Mouse (Mus musculus) erythroblast, embryonic 14.5 days (primary cell): ENCODE data around the gene Rad51b. TPM values are rescaled to one million over a fixed set of nuclear protein-coding genes. Genes with fewer than 3 reads are reported as not detected.

Source experiments
- H3K27me3 ChIP-seq: 2 replicates; pipeline ENCODE4 v1.6.1; 2012; ENCODE audit warnings: inconsistent platforms; ENCODE audit not compliant: control insufficient read depth
- H3K36me3 ChIP-seq: 2 replicates; pipeline ENCODE4 v1.6.1; 2012; ENCODE audit warnings: mild to moderate bottlenecking, inconsistent platforms; ENCODE audit not compliant: control insufficient read depth
- H3K4me1 ChIP-seq: 2 replicates; pipeline ENCODE4 v1.6.1; 2012; ENCODE audit warnings: inconsistent platforms; ENCODE audit not compliant: control insufficient read depth
- H3K4me3 ChIP-seq: replicated peaks from 2 replicates; pipeline ENCODE3; 2012; ENCODE audit warnings: moderate library complexity, mild to moderate bottlenecking, inconsistent platforms
- H3K9me3 ChIP-seq: 2 replicates; pipeline ENCODE4 v1.6.1; 2012; ENCODE audit warnings: low read length, inconsistent platforms, mixed read lengths; ENCODE audit not compliant: control insufficient read depth
- GATA1 ChIP-seq: IDR thresholded peaks from 2 replicates; pipeline ENCODE4 v1.6.1; 2012; ENCODE audit warnings: low read length, inconsistent platforms, mixed read lengths
- TAL1 ChIP-seq: IDR thresholded peaks from 3 replicates; pipeline ENCODE4 v1.6.1; 2012; ENCODE audit warnings: low read length, inconsistent platforms, mixed read lengths
- polyA plus RNA-seq: library from polyadenylated mRNA; stranded (reverse); fragments of >175 nt; gene quantifications from 2 replicates; pipeline ENCODE4 v1.2.3, GENCODE M21; 2012

The Rad51b gene
- polyA plus RNA-seq, 1 experiment, result 0.06 TPM

DNA sequence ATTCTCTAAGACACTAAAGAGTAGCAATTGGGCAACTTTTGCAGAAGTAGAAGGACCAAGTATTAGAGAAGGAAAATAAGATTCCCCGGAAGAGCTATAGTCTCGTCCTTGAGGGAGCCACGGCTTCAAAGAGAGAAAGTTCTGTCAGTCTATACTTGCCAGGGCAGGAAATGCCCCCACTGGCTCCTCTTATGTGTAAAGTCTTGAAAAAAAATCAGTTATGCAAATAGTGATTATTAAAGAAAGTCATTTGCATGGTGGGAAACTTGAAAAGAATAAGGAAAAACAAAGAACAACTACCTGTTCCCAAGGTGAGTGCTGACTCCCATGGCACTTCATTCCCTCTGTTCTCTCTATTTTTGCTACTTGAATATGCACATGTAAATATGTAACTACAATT lies 140.5 kb downstream of the Rad51b start:
- Histone ChIP-seq H3K27me3 (no peaks in the 10 kb centered on the region), H3K36me3 (no peaks in the 10 kb centered on the region), H3K9me3 (no peaks in the 10 kb centered on the region), H3K4me1 (no peaks in the 10 kb centered on the region), H3K4me3 (no peak overlapping the region)
- TF ChIP-seq TAL1 (no peak), GATA1 (no peak)

GRCm38 (mm10) chr12:79439961-79440360 lies 142.9 kb downstream of the Rad51b start:
- Histone ChIP-seq H3K4me1 (no peaks in the 10 kb centered on the region), H3K4me3 (no peak overlapping the region), H3K36me3 (no peaks in the 10 kb centered on the region), H3K9me3 (no peaks in the 10 kb centered on the region), H3K27me3 (no peaks in the 10 kb centered on the region)
- no peak for TF ChIP-seq TAL1
- no peak for TF ChIP-seq GATA1

GRCm38 (mm10) chr12:79441210-79442005 lies 144.3 kb downstream of the Rad51b start:
- H3K27me3 ChIP-seq, result no peaks in the 10 kb centered on the region
- TF ChIP-seq GATA1, result no peak
- no peak for TF ChIP-seq TAL1
- H3K4me1 ChIP-seq, result no peaks in the 10 kb centered on the region
- H3K36me3 ChIP-seq, result no peaks in the 10 kb centered on the region
- no peak overlapping the region for H3K4me3 ChIP-seq
- H3K9me3 ChIP-seq, result no peaks in the 10 kb centered on the region

- Histone ChIP-seq H3K4me1 (no peaks in the 10 kb centered on the region), H3K36me3 (no peaks in the 10 kb centered on the region), H3K27me3 (no peaks in the 10 kb centered on the region), H3K9me3 (no peaks in the 10 kb centered on the region), H3K4me3 (no peak overlapping the region)
- TF ChIP-seq TAL1 (no peak), GATA1 (no peak)
Observed at GRCm38 (mm10) chr12:79442126-79442525, 145.0 kb downstream of the Rad51b start.

DNA sequence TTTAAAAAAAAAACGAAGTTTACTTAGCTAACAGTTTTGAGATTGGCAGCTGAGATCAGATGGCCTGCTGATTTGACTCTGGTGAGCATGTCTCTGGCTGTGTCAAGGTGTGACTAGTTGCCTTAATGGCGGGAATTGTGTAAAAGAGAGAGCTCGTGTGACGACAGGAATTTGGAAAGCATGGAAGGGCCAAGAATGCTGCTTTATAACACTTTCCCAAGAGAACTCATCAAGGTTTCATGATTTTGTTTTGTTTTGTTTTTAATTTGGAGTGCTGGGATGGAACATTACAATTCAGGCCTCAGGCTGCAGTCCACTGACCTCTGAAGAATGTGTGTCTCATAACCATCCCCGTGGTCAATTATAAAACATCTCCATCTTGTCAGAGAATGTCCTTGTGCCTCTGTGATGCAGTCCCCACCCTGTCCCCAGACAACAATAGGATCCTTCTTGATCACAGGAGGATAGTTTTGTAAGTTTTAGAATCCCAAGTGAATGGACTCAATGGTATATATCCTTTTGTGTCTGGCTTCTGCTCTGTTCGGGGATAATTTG lies 145.8 kb downstream of the Rad51b start:
- no peaks in the 10 kb centered on the region for H3K9me3 ChIP-seq
- TF ChIP-seq GATA1, result no peak
- no peak for TF ChIP-seq TAL1
- H3K27me3 ChIP-seq, result no peaks in the 10 kb centered on the region
- no peaks in the 10 kb centered on the region for H3K36me3 ChIP-seq
- no peaks in the 10 kb centered on the region for H3K4me1 ChIP-seq
- no peak overlapping the region for H3K4me3 ChIP-seq

- Histone ChIP-seq H3K4me3 (no peak overlapping the region), H3K36me3 (no peaks in the 10 kb centered on the region), H3K9me3 (no peaks in the 10 kb centered on the region), H3K4me1 (no peaks in the 10 kb centered on the region), H3K27me3 (no peaks in the 10 kb centered on the region)
- TF ChIP-seq TAL1 (no peak), GATA1 (no peak)
Observed at GRCm38 (mm10) chr12:79444646-79445045, 147.6 kb downstream of the Rad51b start.

GRCm38 (mm10) chr12:79447039-79447438 lies 150.0 kb downstream of the Rad51b start:
- H3K4me1 ChIP-seq, result no peaks in the 10 kb centered on the region
- H3K4me3 ChIP-seq, result no peak overlapping the region
- H3K9me3 ChIP-seq, result no peaks in the 10 kb centered on the region
- no peaks in the 10 kb centered on the region for H3K36me3 ChIP-seq
- H3K27me3 ChIP-seq, result no peaks in the 10 kb centered on the region
- no peak for TF ChIP-seq TAL1
- TF ChIP-seq GATA1, result no peak

- Histone ChIP-seq H3K9me3 (no peaks in the 10 kb centered on the region), H3K27me3 (no peaks in the 10 kb centered on the region), H3K36me3 (no peaks in the 10 kb centered on the region), H3K4me1 (no peaks in the 10 kb centered on the region), H3K4me3 (no peak overlapping the region)
- TF ChIP-seq TAL1 (no peak), GATA1 (no peak)
Observed at GRCm38 (mm10) chr12:79449817-79450411, 152.8 kb downstream of the Rad51b start.

DNA sequence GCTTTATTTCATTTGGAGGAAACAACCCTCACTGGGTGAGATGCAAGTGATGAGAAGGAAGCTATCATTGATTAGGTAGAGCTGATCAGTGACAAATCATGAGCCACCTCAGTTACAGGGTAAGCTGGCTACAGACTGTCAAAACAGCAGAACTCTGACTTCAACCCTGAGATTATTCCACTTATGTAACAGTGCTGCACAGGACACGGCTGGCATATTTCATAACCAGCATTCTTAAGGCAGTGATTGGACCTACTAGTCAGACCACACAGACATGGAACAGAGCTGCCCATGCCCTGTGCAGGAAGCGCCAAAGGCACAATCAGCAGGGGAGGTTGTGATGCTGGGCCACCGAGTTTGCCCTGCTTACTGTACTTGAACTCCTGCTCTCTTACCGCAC lies 155.8 kb downstream of the Rad51b start:
- H3K27me3 ChIP-seq, result no peaks in the 10 kb centered on the region
- no peaks in the 10 kb centered on the region for H3K9me3 ChIP-seq
- H3K4me1 ChIP-seq, result no peaks in the 10 kb centered on the region
- TF ChIP-seq GATA1 (no peak), TAL1 (no peak)
- no peaks in the 10 kb centered on the region for H3K36me3 ChIP-seq
- no peak overlapping the region for H3K4me3 ChIP-seq
